Mouse (Mus musculus): Measurements from ENCODE around the gene Vti1a. TPM values are rescaled to one million over a fixed set of nuclear protein-coding genes. Genes with fewer than 3 reads are reported as not detected.

The Vti1a gene
- polyA plus RNA-seq, 1 experiment from 2014 or later, result 28.4 TPM

DNA sequence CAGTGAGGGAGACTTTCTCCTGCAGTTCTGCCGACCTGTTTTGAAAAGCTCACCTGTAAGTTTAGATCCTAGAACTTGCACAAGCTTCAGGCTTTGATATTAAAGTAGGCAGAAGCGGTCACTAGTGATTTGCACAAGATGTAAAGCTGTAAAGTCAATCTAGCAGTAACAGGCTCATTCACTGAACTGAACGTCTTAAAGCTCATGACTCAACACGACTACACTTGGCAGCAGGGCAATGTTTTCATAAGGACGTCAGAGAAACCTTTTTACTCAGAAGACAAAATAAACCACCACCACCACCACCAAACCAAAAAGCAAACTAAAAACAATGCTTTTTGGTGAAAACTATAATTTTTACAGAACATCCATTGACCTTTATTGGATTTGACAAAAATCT, 18.1 kb upstream of the Vti1a start:
- 82% methylated on average over 5 of the region's 5 CpGs for WGBS
- no peaks in the 10 kb centered on the region; the same call in 1 of the 2 replicates for H3K36me3 ChIP-seq (ENCODE audit: control insufficient read depth, insufficient read depth, low read length)

DNA sequence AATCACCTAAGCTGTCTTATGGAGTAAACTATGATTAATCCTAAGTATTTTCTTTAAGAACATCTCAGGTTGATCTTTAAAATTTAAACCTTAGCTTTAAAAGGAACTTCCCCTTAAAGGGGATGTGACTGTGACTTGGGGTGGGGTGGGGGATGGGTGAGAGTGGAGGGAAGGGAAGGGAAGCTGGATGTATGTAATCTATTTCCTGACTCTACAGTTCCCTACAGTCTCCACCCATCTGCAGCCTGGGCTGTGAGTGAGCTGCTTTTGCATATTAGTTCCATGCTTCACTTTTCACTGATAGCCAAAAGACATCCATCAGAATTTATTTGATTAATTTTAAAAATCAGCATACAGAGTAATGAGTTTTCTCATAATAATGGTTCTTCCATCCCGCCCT, 16.7 kb upstream of the Vti1a start:
- ATAC-seq (replicated peaks; ENCODE audit: low FRiP score) (no peak), DNase-seq (ENCODE audit: low spot score) (no peak)
- Histone ChIP-seq H3K36me3 (ENCODE audit: control insufficient read depth, insufficient read depth, low read length) (no peaks in the 10 kb centered on the region; the same call in 1 of the 2 replicates), H3K4me1 (replicated peaks; ENCODE audit: control insufficient read depth, insufficient read depth, low read length) (no peaks in the 10 kb centered on the region), H3K4me3 (ENCODE audit: low read depth, low read length) (no peak overlapping the region), H3K4me2 (ENCODE audit: low read depth, low read length, severe bottlenecking) (no peak overlapping the region), H3K9ac (ENCODE audit: low read length) (no peak overlapping the region), H3K9me3 (ENCODE audit: control insufficient read depth, low read length) (no peaks in the 10 kb centered on the region), H3K27me3 (ENCODE audit: control insufficient read depth, insufficient read depth, low read length) (no peaks in the 10 kb centered on the region), H3K27ac (ENCODE audit: low read depth, low read length) (no peak overlapping the region)
- 100% methylated on average over 1 of the region's 1 CpGs for WGBS

More for the DNA sequence above, 18.1 kb upstream of the Vti1a start:
- Histone ChIP-seq H3K4me3 (ENCODE audit: low read depth, low read length) (no peak overlapping the region), H3K4me1 (replicated peaks; ENCODE audit: control insufficient read depth, insufficient read depth, low read length) (no peaks in the 10 kb centered on the region), H3K27me3 (ENCODE audit: control insufficient read depth, insufficient read depth, low read length) (no peaks in the 10 kb centered on the region), H3K9me3 (ENCODE audit: control insufficient read depth, low read length) (no peaks in the 10 kb centered on the region), H3K9ac (ENCODE audit: low read length) (no peak overlapping the region), H3K4me2 (ENCODE audit: low read depth, low read length, severe bottlenecking) (no peak overlapping the region), H3K27ac (ENCODE audit: low read depth, low read length) (no peak overlapping the region)
- DNase-seq (ENCODE audit: low spot score), result no peak
- ATAC-seq (replicated peaks; ENCODE audit: low FRiP score), result no peak

DNA sequence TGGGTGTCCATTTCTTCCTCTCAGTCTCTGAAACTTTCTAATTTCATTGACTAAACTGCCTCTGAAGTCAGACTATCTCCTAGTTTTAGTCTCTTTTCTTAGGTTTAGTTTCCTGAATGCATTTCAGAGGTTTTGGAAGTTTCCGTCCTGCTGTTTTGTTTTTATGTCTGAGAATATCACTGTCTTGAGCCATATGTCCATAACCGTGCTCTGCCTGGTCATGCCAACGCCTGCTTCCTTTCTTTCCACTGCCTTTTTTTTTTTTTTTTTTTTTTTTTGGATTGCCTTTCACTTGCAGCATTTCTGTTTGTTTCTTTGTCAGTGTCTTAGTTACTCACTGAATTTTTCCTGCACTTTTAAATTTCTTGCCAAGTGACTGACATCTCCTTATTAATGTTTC, 15.6 kb upstream of the Vti1a start:
- Histone ChIP-seq H3K4me1 (replicated peaks; ENCODE audit: control insufficient read depth, insufficient read depth, low read length) (no peaks in the 10 kb centered on the region), H3K27ac (ENCODE audit: low read depth, low read length) (no peak overlapping the region), H3K9ac (ENCODE audit: low read length) (no peak overlapping the region), H3K4me3 (ENCODE audit: low read depth, low read length) (no peak overlapping the region), H3K9me3 (ENCODE audit: control insufficient read depth, low read length) (no peaks in the 10 kb centered on the region), H3K27me3 (ENCODE audit: control insufficient read depth, insufficient read depth, low read length) (no peaks in the 10 kb centered on the region), H3K36me3 (ENCODE audit: control insufficient read depth, insufficient read depth, low read length) (no peaks in the 10 kb centered on the region; the same call in 1 of the 2 replicates), H3K4me2 (ENCODE audit: low read depth, low read length, severe bottlenecking) (no peak overlapping the region)
- WGBS, result 95% methylated on average over 3 of the region's 3 CpGs
- DNase-seq (ENCODE audit: low spot score) (no peak), ATAC-seq (replicated peaks; ENCODE audit: low FRiP score) (no peak)

DNA sequence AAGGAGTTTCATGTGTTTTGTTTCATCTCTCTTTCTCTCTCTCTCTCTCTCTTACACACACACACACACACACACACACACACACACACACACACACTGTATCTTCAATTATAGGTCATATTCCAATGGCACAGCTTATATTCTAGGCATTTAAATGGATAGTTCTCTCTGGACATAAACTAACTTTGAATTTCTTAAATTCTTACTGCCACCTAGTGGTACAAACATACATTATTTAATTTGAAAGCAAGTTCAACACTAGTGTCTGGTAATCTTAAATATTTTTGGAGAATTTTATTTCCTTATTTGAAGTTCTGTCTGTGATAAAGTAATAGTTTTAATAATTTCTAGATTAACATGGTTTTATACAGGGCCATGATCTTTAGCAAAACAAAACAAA, 11.1 kb upstream of the Vti1a start:
- DNase-seq (ENCODE audit: low spot score), result no peak
- ATAC-seq (replicated peaks; ENCODE audit: low FRiP score), result no peak
- no peak overlapping the region for H3K4me2 ChIP-seq (ENCODE audit: low read depth, low read length, severe bottlenecking)
- no peaks in the 10 kb centered on the region for H3K9me3 ChIP-seq (ENCODE audit: control insufficient read depth, low read length)
- H3K9ac ChIP-seq (ENCODE audit: low read length), result no peak overlapping the region
- H3K4me1 ChIP-seq (replicated peaks; ENCODE audit: control insufficient read depth, insufficient read depth, low read length), result no peaks in the 10 kb centered on the region
- no peak overlapping the region for H3K27ac ChIP-seq (ENCODE audit: low read depth, low read length)
- no peak overlapping the region for H3K4me3 ChIP-seq (ENCODE audit: low read depth, low read length)
- peaks cover 3% of the 10 kb centered on the region; the same call in 1 of the 2 replicates for H3K36me3 ChIP-seq (ENCODE audit: control insufficient read depth, insufficient read depth, low read length)
- no peaks in the 10 kb centered on the region for H3K27me3 ChIP-seq (ENCODE audit: control insufficient read depth, insufficient read depth, low read length)

DNA sequence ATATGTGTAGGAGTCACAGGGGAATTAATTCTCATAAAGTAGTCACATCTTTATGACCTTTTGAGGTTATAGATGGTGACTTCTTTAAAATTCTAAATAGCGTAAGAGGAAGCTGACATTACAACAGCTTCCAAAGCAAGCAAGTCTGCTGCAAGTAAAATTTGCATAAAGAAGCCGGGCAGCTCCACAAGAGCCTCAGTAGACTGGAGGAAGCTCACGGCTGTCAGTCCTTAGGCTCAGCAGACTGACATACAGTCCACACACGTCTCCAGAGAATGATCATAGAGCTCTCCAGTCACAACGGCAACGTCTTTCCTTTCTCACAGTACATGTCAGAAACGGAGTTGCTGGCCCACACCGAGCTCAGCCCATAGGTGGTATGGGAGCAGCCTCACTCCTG, 4.2 kb upstream of the Vti1a start:
- Histone ChIP-seq H3K9me3 (ENCODE audit: control insufficient read depth, low read length) (no peaks in the 10 kb centered on the region), H3K36me3 (ENCODE audit: control insufficient read depth, insufficient read depth, low read length) (peaks cover 6% of the 10 kb centered on the region; the same call in 1 of the 2 replicates), H3K4me3 (ENCODE audit: low read depth, low read length) (no peak overlapping the region), H3K9ac (ENCODE audit: low read length) (no peak overlapping the region), H3K4me2 (ENCODE audit: low read depth, low read length, severe bottlenecking) (no peak overlapping the region), H3K27me3 (ENCODE audit: control insufficient read depth, insufficient read depth, low read length) (no peaks in the 10 kb centered on the region), H3K27ac (ENCODE audit: low read depth, low read length) (no peak overlapping the region), H3K4me1 (replicated peaks; ENCODE audit: control insufficient read depth, insufficient read depth, low read length) (peaks cover 11% of the 10 kb centered on the region)
- ATAC-seq (replicated peaks; ENCODE audit: low FRiP score), result no peak
- no peak for DNase-seq (ENCODE audit: low spot score)
- WGBS, result 90% methylated on average over 8 of the region's 8 CpGs

DNA sequence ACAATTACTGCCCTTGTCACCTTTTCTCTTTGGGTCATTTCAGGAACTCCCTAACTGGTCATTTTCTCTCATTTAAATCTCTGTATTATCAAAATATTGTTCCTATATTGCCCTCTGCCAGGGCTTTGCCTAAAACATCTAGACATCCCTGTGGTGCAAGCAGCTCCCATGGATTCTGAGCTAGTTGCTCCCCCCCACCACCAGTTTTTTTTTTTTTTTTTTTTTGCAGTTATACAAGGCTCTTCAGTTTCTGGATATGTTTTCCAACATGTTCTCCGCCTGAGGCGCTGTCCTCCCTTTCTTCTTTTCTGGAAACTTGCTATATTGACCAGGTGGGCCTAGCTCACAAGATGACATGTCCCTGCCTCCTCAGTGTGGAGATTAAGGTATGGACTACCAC, 2.4 kb upstream of the Vti1a start:
- H3K9ac ChIP-seq (ENCODE audit: low read length), result no peak overlapping the region
- WGBS, result 100% methylated on average over 2 of the region's 2 CpGs
- H3K27me3 ChIP-seq (ENCODE audit: control insufficient read depth, insufficient read depth, low read length), result no peaks in the 10 kb centered on the region
- no peaks in the 10 kb centered on the region for H3K9me3 ChIP-seq (ENCODE audit: control insufficient read depth, low read length)
- no peak overlapping the region for H3K4me3 ChIP-seq (ENCODE audit: low read depth, low read length)
- peaks cover 12% of the 10 kb centered on the region for H3K4me1 ChIP-seq (replicated peaks; ENCODE audit: control insufficient read depth, insufficient read depth, low read length)
- peaks cover 3% of the 10 kb centered on the region; the same call in 1 of the 2 replicates for H3K36me3 ChIP-seq (ENCODE audit: control insufficient read depth, insufficient read depth, low read length)
- no peak overlapping the region for H3K4me2 ChIP-seq (ENCODE audit: low read depth, low read length, severe bottlenecking)
- ATAC-seq (replicated peaks; ENCODE audit: low FRiP score) (no peak), DNase-seq (ENCODE audit: low spot score) (no peak)
- H3K27ac ChIP-seq (ENCODE audit: low read depth, low read length), result no peak overlapping the region

DNA sequence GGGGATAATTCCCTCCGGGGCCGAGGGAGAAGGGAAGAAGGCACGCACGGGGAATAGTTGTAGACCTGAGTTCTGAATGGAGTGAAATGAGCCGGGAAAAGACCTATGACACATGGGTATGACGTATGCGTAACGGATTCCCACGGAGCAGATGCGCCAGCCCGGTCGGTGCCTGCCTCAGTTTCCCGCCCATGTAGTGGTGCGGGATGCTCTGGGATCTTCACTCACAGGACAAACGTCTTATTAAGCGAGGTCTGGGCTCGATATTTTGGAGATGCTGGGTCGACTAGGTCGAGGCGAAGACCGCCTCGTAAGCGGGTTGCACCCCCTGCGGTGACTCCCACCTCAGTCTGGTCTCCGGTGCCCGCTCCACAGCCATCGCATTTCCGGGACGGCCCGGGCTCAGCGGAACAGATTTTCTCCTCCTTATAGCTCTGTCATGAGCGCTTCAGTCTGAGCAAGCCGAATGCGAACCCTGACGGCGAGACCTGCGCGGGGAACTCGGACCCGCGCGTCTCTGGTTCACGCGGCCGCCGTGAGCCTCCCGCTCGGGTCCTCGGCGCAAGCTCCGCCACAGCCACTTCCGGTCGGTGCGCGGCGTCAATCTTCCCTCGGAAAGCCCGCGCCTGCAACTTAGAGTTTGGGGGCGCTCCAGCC, 515 bp upstream of the Vti1a start, which contains the start of gene Zdhhc6:
Zdhhc6 (minus strand) TSS at position 581 of the 657 bp plus-strand sequence.
- under 1% methylated on average over 60 of the region's 60 CpGs for WGBS
- no peaks in the 10 kb centered on the region for H3K9me3 ChIP-seq (ENCODE audit: control insufficient read depth, low read length)

DNA sequence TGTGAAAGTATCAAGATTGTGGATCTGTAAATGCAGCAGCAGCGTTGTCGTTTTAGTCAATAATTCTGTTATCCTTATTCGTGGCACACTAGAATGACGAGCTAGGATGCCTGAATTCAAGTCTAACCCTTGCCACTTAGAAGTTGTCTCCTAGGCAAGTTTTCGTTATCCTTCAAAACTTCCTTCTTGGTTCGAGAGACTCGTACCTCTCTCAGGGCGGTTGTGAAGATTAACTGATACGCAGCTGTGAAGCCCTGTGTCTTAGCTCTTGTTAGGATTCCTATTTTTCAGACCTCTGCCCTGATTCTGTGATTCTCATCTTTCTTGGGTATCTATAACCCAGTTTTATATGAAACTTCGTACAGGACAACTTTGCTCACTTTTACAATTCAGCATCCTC, 806 bp downstream of the Vti1a start:
- peaks cover 12% of the 10 kb centered on the region for H3K4me1 ChIP-seq (replicated peaks; ENCODE audit: control insufficient read depth, insufficient read depth, low read length)
- H3K9me3 ChIP-seq (ENCODE audit: control insufficient read depth, low read length), result no peaks in the 10 kb centered on the region
- no peaks in the 10 kb centered on the region; the same call in 1 of the 2 replicates for H3K36me3 ChIP-seq (ENCODE audit: control insufficient read depth, insufficient read depth, low read length)
- H3K27ac ChIP-seq (ENCODE audit: low read depth, low read length), result no peak overlapping the region
- peak overlapping the region; percentile 92 for H3K4me2 ChIP-seq (ENCODE audit: low read depth, low read length, severe bottlenecking)
- H3K4me3 ChIP-seq (ENCODE audit: low read depth, low read length), result peak overlapping the region; percentile 86
- H3K27me3 ChIP-seq (ENCODE audit: control insufficient read depth, insufficient read depth, low read length), result no peaks in the 10 kb centered on the region
- 58% methylated on average over 10 of the region's 10 CpGs for WGBS
- H3K9ac ChIP-seq (ENCODE audit: low read length), result no peak overlapping the region; the same call in 1 of the 2 replicates
- DNase-seq (ENCODE audit: low spot score) (no peak), ATAC-seq (replicated peaks; ENCODE audit: low FRiP score) (no peak)

More for the DNA sequence above, 515 bp upstream of the Vti1a start, which contains the start of gene Zdhhc6:
- Histone ChIP-seq H3K27ac (ENCODE audit: low read depth, low read length) (peak within 1 kb of the TSS; percentile 64), H3K4me2 (ENCODE audit: low read depth, low read length, severe bottlenecking) (peak within 1 kb of the TSS; percentile 92), H3K9ac (ENCODE audit: low read length) (peak within 1 kb of the TSS; percentile 84), H3K4me3 (ENCODE audit: low read depth, low read length) (peak within 1 kb of the TSS; percentile 86), H3K4me1 (replicated peaks; ENCODE audit: control insufficient read depth, insufficient read depth, low read length) (peaks cover 12% of the 10 kb centered on the region), H3K36me3 (ENCODE audit: control insufficient read depth, insufficient read depth, low read length) (peaks cover 3% of the 10 kb centered on the region; the same call in 1 of the 2 replicates), H3K27me3 (ENCODE audit: control insufficient read depth, insufficient read depth, low read length) (no peaks in the 10 kb centered on the region)
- ATAC-seq (replicated peaks; ENCODE audit: low FRiP score), result peak; percentile 85
- DNase-seq (ENCODE audit: low spot score), result peak; percentile 88

DNA sequence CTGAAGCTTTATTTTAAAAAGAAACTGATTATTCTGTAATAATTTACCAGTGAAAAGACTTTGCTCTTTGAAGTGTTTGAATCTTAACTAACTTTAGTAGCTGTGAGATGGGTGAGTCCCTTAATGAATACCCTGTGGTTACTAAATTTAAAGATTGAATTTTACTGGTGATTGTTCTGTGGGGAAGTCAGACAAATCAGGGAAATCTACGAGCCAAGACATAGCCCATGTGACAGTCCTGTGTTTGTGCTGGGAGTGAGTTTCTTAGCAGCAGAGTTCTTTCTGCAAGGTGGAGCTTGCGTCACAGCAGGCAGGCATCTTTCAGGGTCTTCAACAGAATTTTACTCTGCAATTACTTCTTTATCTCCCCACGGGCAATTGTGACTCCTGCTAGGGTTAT, 2.9 kb downstream of the Vti1a start:
- 78% methylated on average over 3 of the region's 3 CpGs for WGBS
- H3K4me3 ChIP-seq (ENCODE audit: low read depth, low read length), result no peak overlapping the region
- ATAC-seq (replicated peaks; ENCODE audit: low FRiP score), result no peak

More for the DNA sequence above, 2.9 kb downstream of the Vti1a start:
- H3K27me3 ChIP-seq (ENCODE audit: control insufficient read depth, insufficient read depth, low read length), result no peaks in the 10 kb centered on the region
- H3K4me1 ChIP-seq (replicated peaks; ENCODE audit: control insufficient read depth, insufficient read depth, low read length), result peaks cover 6% of the 10 kb centered on the region
- no peaks in the 10 kb centered on the region for H3K36me3 ChIP-seq (ENCODE audit: control insufficient read depth, insufficient read depth, low read length)
- H3K4me2 ChIP-seq (ENCODE audit: low read depth, low read length, severe bottlenecking), result no peak overlapping the region
- no peak for DNase-seq (ENCODE audit: low spot score)
- H3K9me3 ChIP-seq (ENCODE audit: control insufficient read depth, low read length), result no peaks in the 10 kb centered on the region
- H3K27ac ChIP-seq (ENCODE audit: low read depth, low read length), result no peak overlapping the region
- no peak overlapping the region for H3K9ac ChIP-seq (ENCODE audit: low read length)

Data from forebrain, embryonic 11.5 days (tissue).